Mouse (Mus musculus) bone marrow macrophage, adult 2 months (primary cell): Measurements from ENCODE around the gene Clybl. TPM values are rescaled to one million over a fixed set of nuclear protein-coding genes. Genes with fewer than 3 reads are reported as not detected.

Source experiments
- H3K27ac ChIP-seq: 2 replicates; pipeline ENCODE4 v1.5.1; 2012; ENCODE audit warnings: low read depth, low read length; ENCODE audit not compliant: insufficient read depth
- H3K4me1 ChIP-seq: 2 replicates; pipeline ENCODE4 v1.6.1; 2012; ENCODE audit warnings: low read length; ENCODE audit not compliant: control insufficient read depth, insufficient read depth
- H3K4me3 ChIP-seq: 2 replicates; pipeline ENCODE4 v1.5.1; 2012; ENCODE audit warnings: mild to moderate bottlenecking, low read length, moderate library complexity; ENCODE audit not compliant: insufficient read depth
- CTCF ChIP-seq: IDR thresholded peaks from 2 replicates; pipeline ENCODE4 v1.5.1; 2012; ENCODE audit warnings: low read depth, mild to moderate bottlenecking, low read length, moderate library complexity
- POLR2A ChIP-seq: IDR thresholded peaks from 2 replicates; pipeline ENCODE4 v1.6.1; 2012; ENCODE audit warnings: mild to moderate bottlenecking, low read depth, low read length, borderline replicate concordance
- polyA plus RNA-seq: library from polyadenylated mRNA; stranded (reverse); fragments of >200 nt; gene quantifications from 2 replicates; pipeline ENCODE4 v1.2.4, GENCODE M21; 2012; ENCODE audit not compliant: missing spikeins, insufficient read depth, insufficient read length

The Clybl gene
- polyA plus RNA-seq, 1 experiment: 8.4 TPM

DNA sequence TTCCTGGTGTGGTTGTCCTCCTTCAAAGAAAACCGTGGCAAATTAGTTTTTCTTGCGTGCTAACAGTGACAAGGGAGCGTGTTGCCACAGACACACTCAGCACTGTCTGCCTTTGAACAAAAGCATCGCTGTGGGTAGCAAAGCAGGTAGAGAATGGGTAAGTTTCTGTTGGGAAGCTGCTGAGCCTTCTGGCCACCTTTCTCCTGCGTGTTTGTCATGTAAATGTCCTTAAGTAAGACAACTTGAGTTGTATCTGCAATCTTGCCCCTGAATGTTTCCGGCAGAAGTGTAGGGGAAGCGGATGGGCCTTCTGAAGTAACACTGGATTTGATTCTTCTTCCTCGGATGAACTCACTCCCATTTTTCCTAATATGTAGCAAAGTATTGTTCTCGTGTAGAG lies 148.6 kb downstream of the Clybl start:
- Histone ChIP-seq H3K27ac (no peak overlapping the region), H3K4me3 (no peak overlapping the region), H3K4me1 (no peaks in the 10 kb centered on the region)
- TF ChIP-seq POLR2A: no peak
- no peak for TF ChIP-seq CTCF

DNA sequence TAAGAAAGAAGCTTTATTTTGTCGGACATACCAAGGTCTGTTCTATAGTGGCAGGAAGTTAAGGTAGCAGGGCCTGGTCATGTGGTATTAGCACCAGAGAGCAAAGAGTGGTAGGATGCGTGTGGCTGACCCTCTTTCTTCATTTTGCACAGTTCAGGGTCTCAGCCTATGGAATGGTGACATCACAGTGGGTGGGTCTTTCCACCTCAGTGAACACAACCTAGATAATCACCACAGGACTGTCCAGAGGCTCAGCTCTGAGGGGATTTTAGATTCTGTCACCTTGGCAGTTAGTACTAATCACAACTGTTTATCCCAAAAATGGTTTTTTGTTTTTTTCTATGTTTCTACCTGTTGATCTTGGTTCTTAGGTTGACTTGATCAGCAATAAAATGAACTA lies 149.2 kb downstream of the Clybl start:
- Histone ChIP-seq H3K27ac (no peak overlapping the region), H3K4me3 (no peak overlapping the region), H3K4me1 (no peaks in the 10 kb centered on the region)
- TF ChIP-seq POLR2A: no peak
- no peak for TF ChIP-seq CTCF

DNA sequence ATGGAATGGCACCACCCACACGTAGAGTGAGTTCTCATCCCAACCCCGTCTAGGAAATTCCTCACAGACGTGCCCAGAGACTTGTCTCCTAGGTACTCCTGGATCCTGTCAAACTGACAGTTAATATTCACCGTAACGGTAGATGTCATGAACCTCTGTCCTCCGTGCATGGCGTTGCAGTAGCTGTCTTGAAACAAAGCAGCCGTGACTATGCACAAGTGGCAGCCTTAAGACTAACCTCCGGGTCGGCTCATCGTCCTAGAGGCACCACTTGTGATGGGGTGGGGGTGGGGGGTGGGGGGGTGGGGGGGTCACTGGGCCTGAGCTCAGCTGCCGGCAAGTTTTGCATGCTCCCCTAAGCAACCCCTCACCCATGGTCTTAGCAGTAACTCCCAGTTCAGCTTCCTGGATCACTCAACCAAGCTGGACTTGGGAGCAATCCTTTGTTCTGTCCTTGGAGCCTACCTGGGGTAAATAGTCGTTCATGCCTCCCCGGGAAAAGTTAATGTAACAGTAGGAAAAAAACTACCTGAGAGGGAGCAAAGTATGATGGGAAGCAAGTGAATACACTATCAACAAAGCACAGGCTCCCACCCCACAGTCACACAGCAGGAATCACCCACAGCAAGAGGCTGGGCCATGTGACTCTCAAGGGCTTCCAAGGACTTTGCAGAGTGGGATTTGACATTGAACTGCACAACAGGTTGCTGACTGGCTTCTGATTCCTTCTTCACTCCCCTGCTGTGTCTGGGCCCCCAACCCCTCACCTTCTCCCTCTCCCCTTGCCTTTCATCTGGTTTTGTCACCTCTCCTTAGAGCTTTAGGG lies 150.3 kb downstream of the Clybl start:
- no peaks in the 10 kb centered on the region for H3K4me1 ChIP-seq
- no peak overlapping the region for H3K4me3 ChIP-seq
- TF ChIP-seq POLR2A: no peak
- TF ChIP-seq CTCF: no peak
- no peak overlapping the region for H3K27ac ChIP-seq

DNA sequence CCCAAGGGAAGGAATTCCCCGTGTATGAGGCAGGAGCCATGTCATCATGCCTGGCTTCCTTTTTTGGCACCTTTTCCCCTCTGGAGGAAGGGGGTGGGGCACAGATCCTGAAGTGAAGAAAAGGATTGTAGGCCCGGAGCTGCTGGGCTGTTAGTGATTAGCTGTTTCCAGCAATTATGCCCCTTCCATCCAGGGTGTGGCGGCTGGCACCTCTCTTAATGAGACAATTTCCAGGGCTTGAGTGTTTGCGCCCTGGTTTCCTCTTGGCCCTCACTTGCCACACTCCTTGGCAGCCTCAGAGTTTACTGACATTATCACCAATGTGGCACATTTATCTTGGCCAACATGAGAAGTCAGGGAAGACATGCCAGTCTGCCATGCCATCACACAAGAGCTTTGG lies 155.5 kb downstream of the Clybl start:
- Histone ChIP-seq H3K4me3 (no peak overlapping the region), H3K27ac (no peak overlapping the region), H3K4me1 (peaks cover 18% of the 10 kb centered on the region)
- TF ChIP-seq CTCF (no peak), POLR2A (no peak)

DNA sequence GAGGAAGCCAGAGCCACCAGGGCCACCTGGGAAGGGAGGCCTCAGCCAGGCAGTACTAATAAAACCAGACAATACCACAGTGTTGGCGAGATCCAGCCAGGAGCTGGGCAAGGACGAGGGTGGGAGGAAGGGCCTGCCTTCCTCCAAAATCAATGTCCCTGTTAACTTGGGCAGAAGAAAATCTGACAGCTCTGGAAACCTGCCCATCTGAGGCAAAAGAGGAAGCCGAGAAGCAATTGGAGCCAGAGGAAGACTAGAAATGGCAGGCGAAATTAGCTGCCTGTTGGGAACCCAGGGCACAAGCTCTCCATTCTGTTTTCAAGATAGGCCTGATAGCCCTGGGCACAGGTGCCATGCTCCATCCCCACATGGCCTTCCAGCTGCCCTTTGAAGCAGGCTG lies 157.3 kb downstream of the Clybl start:
- H3K4me3 ChIP-seq: no peak overlapping the region
- TF ChIP-seq CTCF: no peak
- TF ChIP-seq POLR2A: no peak
- peaks cover 18% of the 10 kb centered on the region for H3K4me1 ChIP-seq
- H3K27ac ChIP-seq: no peak overlapping the region

DNA sequence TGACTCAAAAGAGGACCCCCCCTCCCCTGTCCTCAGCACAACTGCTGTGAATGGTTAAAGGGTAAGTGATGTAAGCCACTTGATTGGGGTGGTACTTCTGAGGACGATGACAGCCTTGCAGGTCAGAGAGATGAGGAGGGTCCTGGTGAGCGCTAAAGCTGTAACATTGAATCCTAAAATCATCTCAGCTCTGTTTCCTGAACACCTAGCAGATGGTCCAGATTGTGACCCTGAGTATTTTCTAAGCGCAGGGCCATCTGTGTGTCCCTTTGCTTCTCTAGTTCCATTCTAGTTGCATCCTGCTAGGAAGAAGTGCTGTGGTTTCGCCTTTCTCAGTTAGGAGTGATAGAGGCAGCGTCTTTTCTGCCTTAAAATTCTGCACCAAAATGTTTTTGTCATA lies 158.6 kb downstream of the Clybl start:
- TF ChIP-seq CTCF (no peak), POLR2A (no peak)
- H3K27ac ChIP-seq: no peak overlapping the region
- peaks cover 18% of the 10 kb centered on the region for H3K4me1 ChIP-seq
- H3K4me3 ChIP-seq: no peak overlapping the region

DNA sequence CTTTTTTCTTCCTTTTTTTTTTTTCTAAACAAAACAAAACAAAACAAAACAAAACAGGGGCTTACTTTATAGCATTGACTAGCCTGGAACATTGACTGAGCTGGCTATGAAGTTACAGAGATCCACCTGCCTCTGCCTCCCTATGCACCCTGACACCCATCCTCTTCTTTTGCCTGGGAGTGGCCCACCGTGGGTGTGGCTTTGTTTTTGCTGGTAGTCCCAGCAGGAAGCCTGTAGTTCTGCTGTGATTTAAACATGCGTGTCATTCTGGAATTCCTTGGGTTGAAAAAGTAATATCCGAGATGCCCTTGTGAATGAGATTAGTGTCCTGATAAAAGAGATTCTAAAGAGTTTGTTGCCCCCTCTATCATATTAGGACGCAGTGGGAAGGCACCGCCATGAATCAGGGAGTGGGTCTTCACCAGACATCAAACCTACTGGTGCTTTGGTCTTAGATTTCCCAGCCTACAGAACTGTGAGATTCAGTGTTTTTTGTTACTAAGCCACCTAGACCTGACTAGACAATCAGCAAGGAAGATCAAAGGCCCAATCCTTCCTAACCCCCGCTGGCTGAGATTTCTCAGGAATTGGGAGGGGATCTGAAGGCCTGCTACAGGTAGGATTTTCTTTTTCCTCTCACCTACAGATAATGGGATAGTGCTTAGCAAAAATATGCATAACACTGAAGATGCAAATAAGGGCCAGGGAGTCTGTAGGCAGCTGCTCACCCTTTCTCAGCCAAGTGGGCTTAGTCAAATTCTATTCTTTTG lies 160.3 kb downstream of the Clybl start:
- peaks cover 18% of the 10 kb centered on the region for H3K4me1 ChIP-seq
- H3K27ac ChIP-seq: no peak overlapping the region
- TF ChIP-seq POLR2A: no peak
- TF ChIP-seq CTCF: no peak
- H3K4me3 ChIP-seq: no peak overlapping the region

DNA sequence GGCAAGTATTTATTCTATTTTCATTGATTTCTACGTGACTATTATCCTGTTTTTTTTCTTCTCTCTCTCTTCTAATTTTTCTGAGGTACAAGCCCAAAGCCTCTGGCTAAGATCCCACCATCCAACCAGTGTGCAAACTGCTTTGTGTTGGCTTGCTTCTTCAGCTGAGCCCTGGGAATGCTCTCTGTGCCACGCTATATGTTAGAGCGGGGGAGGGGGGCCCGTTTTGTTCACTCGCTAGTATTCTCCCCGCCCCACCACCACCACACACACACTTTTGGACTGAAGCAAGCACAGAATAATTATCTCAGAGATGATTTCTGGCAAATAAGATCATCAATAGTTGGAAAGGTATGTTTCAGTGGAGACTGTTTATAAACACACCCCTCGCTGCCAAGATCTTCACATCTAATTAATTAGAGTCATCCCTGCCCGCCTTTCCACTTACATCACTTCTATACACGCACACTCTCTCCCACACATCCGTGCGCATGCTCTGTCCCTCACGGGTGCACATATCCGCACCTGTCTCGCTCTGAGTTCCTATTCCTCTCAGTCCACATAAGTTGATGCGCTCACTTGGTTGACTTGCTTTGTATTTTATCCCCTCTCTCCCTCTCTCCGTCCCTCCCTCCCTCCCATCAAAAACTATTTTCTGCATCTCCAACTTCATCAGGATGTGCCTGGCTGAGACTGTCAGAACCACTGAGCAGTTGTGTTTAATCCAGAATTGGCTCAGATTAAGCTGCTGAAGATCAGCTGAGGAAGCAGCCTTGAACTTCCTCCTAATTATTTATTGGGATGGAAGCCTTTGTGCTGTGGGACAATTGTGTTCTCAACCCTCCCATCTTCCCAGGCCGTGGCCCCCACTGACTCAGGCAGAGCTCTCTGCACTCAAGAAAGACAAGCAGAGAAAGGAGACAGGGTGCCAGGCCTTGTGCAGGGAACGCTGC lies 163.0 kb downstream of the Clybl start:
- Histone ChIP-seq H3K4me1 (no peaks in the 10 kb centered on the region), H3K4me3 (no peak overlapping the region), H3K27ac (no peak overlapping the region)
- no peak for TF ChIP-seq CTCF
- TF ChIP-seq POLR2A: no peak

DNA sequence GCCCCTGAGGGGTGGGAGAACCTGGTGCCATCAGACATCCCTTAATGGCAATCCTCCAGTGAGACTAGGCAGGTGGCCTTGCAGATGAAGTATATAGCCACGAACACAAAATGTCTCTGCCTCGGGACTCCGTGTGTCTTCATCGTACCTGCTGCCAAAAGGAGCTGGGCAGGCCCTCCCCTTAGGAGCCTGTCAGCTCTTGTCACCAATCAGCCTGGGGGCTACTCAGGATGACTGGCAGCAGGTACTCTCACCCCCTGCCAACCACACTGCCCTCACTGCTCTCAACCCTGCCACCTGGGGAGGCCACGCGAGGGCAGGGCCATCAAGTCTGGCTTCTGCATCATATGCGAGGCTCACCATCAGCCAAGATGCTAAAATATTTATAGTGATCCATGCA lies 166.6 kb downstream of the Clybl start:
- H3K27ac ChIP-seq: no peak overlapping the region

More for the DNA sequence above, 166.6 kb downstream of the Clybl start:
- TF ChIP-seq POLR2A (no peak), CTCF (no peak)
- Histone ChIP-seq H3K4me3 (no peak overlapping the region), H3K4me1 (no peaks in the 10 kb centered on the region)
